Mouse (Mus musculus) stomach, postnatal 0 days (tissue): Measurements from ENCODE around the gene Gm49345.

Experiments used
- CTCF ChIP-seq: IDR thresholded peaks from 2 replicates; pipeline ENCODE4 v1.5.1; 2016; ENCODE audit warnings: antibody characterized with exemption, low read depth, mild to moderate bottlenecking, moderate library complexity
- EP300 ChIP-seq: optimal IDR thresholded peaks from 2 replicates; pipeline ENCODE3; 2016; ENCODE audit warnings: antibody characterized with exemption

- TF ChIP-seq CTCF, result no peak
- TF ChIP-seq EP300, result no peak
Observed at GRCm38 (mm10) chr13:67572591-67573189, 64.9 kb downstream of the Gm49345 start.
